Mouse (Mus musculus) megakaryocyte progenitor cell, adult 5-6 weeks (primary cell): ENCODE measurements at regions not wholly inside any gene's neighbourhood (a gene's known extent, or its start where the extent isn't known, plus 50 kb on each side); places are given as distances from the start of the nearest gene placed in this dataset.
"Not testable (repeated sequence)": the region's sequence is repeated elsewhere in the genome, so short reads cannot be mapped to it uniquely, and the experiment has no call there.

Source experiments
- ATAC-seq: replicated peaks from 2 replicates; pipeline ENCODE4 v1.8.0; 2016; ENCODE audit warnings: mild to moderate bottlenecking, moderate TSS enrichment, inconsistent platforms; ENCODE audit not compliant: poor library complexity

GRCm38 (mm10) chr1:98586470-98586869 lies 165.5 kb downstream of the Slco6d1 start:
- no peak for ATAC-seq

DNA sequence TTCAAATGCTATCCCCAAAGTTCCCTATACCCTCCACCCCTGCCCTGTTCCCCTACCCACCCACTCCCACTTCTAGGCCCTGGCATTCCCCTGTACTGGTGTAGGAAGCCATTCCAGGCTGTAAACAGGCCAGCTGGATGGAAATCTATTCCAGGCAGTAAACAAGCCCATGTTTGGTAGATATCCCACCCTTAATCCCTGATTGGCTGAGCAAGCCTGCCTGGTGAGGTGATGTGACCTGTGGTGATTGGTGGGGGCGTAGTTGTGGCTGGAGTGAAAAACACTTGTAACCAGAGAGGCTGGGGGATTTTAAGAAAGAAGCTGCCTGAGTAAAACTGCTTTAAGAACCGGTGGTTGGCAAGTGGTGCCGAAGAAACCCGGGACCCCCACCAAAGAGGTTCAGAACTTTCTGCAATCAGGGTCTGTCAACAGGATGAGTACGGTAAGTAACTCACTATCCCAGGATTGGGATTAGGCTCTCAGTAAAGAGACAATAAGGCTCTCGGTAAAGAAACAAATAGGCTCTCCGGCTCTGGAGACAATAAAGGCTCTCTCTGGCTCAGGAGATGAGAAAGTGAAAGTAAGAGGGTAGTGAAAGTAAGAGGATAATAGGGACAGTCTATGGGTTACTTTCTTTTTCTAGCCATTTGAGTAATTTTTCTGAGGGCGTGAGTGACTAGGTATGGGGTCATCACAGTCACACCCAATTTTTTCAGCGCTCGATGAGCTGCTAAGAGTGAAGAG lies 168.5 kb downstream of the Slco6d1 start:
- ATAC-seq: not testable (repeated sequence)

DNA sequence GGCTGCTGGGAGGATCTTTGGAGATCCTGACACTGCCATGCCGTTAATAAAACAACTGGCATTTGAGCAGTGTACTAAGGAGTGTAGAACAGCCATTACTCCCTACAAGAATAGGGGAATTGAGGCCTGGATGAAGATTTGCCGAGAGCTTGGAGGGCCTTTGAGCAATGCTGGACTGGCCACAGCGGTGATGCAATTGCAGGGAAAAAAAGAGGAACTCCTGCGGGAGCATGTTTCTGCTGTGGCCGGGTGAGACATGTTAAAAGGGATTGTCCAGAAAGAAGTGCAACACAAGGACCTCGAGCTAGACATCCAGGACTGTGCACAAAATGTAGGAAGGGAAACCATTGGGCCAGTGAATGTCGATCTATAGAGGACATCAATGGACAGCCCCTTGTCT lies 170.1 kb downstream of the Slco6d1 start:
- ATAC-seq: peak; percentile 97
